Mouse (Mus musculus) thymus, postnatal 0 days (tissue): ENCODE data around the gene Gse1. TPM values are rescaled to one million over a fixed set of nuclear protein-coding genes. Genes with fewer than 3 reads are reported as not detected.

Source experiments
- DNase-seq: peaks from one replicate; pipeline ENCODE4 v3.0.0-alpha.2; 2015; ENCODE audit warnings: low spot score
- polyA plus RNA-seq: library from polyadenylated mRNA; unstranded; fragments of >200 nt; fragmentation: Nextera tagmentation; extraction: Ambion mirVana; gene quantifications from 2 replicates; pipeline ENCODE4 v1.2.1, GENCODE M21; 2015

Gse1 gene
- polyA plus RNA-seq, 1 experiment from 2014 or later: 35.9 TPM

- DNase-seq: no peak
These were observed 246.4 kb downstream of the Gse1 start for GRCm38 (mm10) chr8:120474496-120475235.

GRCm38 (mm10) chr8:120475462-120476201, 247.4 kb downstream of the Gse1 start:
- no peak for DNase-seq

- no peak for DNase-seq
These were observed 248.7 kb downstream of the Gse1 start for GRCm38 (mm10) chr8:120476711-120477575.

- DNase-seq: peak; percentile 1
These were observed 250.5 kb downstream of the Gse1 start for GRCm38 (mm10) chr8:120478754-120479153.

GRCm38 (mm10) chr8:120479691-120480090, 251.4 kb downstream of the Gse1 start:
- DNase-seq: no peak

GRCm38 (mm10) chr8:120482015-120482689, 253.9 kb downstream of the Gse1 start:
- no peak for DNase-seq

- DNase-seq: peak; percentile 32
These were observed 256.2 kb downstream of the Gse1 start for GRCm38 (mm10) chr8:120484460-120484859.

GRCm38 (mm10) chr8:120485116-120485515, 256.9 kb downstream of the Gse1 start:
- no peak for DNase-seq

- no peak for DNase-seq
These were observed 257.6 kb downstream of the Gse1 start for GRCm38 (mm10) chr8:120485551-120486476.

GRCm38 (mm10) chr8:120486477-120487376, 258.5 kb downstream of the Gse1 start:
- DNase-seq: peak; percentile 61

- no peak for DNase-seq
These were observed 259.1 kb downstream of the Gse1 start for GRCm38 (mm10) chr8:120487377-120487728.

GRCm38 (mm10) chr8:120487729-120488510, 259.7 kb downstream of the Gse1 start:
- DNase-seq: peak; percentile 79

- no peak for DNase-seq
These were observed 260.4 kb downstream of the Gse1 start for GRCm38 (mm10) chr8:120488636-120489131.

- peak; percentile 87 for DNase-seq
These were observed 261.0 kb downstream of the Gse1 start for GRCm38 (mm10) chr8:120489142-120489754.

GRCm38 (mm10) chr8:120489771-120490281, 261.6 kb downstream of the Gse1 start:
- no peak for DNase-seq

- DNase-seq: peak; percentile 28
These were observed 262.3 kb downstream of the Gse1 start for GRCm38 (mm10) chr8:120490354-120491141.
